Mouse (Mus musculus): ENCODE results near the gene Hist1h3h. TPM values are rescaled to one million over a fixed set of nuclear protein-coding genes. Genes with fewer than 3 reads are reported as not detected.
"Not testable (repeated sequence)": the region's sequence is repeated elsewhere in the genome, so short reads cannot be mapped to it uniquely, and the experiment has no call there.

The Hist1h3h gene
- 10 to 100 TPM; 48.4 to 55.7 TPM for total RNA-seq (2021)
- long read RNA-seq: 0 reads

DNA sequence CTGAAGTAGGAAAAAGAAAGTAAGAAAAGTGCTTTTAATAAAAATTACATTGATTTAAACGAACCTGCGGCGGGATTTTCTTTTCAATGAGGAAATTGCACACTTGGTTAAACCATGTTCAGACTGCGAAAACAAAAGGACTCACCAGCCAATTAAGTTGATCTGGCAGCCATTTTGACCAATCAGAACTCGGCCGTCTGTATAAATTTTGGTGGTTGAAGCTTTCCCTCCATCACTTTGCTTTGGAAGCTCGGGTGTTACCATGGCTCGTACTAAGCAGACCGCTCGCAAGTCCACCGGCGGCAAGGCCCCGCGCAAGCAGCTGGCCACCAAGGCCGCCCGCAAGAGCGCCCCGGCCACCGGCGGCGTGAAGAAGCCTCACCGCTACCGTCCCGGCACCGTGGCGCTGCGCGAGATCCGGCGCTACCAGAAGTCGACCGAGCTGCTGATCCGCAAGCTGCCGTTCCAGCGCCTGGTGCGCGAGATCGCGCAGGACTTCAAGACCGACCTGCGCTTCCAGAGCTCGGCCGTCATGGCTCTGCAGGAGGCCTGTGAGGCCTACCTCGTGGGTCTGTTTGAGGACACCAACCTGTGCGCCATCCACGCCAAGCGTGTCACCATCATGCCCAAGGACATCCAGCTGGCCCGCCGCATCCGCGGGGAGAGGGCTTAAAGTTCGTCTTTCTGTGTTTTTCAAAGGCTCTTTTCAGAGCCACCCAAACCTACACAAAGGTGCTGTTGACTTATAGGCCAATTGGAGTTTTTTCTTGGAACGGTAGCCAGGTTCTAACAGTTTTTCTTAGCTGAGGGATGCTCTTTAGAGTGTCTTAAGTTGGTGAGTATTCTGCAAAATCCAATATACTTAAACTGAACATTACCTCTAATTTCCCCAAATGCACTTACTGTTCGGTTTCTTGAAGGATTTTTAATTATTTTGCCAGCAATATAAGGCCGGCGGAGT is at the start of gene Hist1h3h:
Hist1h3h (plus strand) TSS at position 263 of the 961 bp plus-strand sequence.
- DNase-seq (ENCODE audit: low spot score in 2 of 2): peak; percentile 84 to 94

DNA sequence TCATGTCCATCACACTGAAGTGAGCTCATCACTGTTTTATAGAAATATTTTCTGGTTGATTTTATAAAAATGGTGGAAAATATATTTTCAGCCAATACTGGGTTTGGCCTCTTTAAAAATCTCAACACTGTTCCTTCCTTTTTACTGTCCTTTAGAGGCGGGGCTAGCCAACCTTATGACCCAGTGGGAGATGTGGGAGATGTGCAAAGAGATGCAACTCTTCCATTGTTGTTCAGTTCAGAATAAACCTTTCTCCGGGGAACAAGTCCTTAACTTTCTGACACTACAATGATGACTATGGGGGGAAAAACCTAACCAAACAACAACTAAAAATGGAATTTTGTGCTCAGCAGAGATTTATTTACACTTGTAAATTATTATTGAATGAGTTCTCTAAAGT is 40.2 kb upstream of the Hist1h3h start, which contains the start of gene Olfr1360:
Olfr1360 (minus strand) TSS at position 101 of the 400 bp plus-strand sequence.
- DNase-seq (ENCODE audit: low spot score in 2 of 2): no peak

DNA sequence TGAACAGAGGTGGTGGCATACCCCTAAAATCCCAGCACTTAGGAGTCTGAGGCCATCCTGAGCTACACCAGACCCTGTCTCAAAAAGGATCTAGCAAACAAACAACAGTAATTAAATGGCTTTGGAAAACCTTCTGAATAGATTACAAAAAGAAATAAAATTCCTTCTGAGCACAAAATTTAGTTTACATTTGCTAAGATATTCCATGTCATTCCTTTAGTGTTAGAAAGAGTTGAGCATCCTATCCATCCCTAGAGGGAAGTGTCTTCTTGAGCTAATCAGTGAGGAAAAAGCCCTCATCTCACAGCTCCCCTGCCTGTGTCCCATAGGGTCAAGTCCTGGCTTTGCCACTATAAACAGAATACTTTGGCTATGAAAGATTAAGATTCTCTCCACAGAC is 19.6 kb upstream of the Hist1h3h start, which contains the start of gene Olfr1359:
Olfr1359 (plus strand) TSS at position 301 of the 400 bp plus-strand sequence.
- DNase-seq (ENCODE audit: low spot score in 2 of 2): no peak

DNA sequence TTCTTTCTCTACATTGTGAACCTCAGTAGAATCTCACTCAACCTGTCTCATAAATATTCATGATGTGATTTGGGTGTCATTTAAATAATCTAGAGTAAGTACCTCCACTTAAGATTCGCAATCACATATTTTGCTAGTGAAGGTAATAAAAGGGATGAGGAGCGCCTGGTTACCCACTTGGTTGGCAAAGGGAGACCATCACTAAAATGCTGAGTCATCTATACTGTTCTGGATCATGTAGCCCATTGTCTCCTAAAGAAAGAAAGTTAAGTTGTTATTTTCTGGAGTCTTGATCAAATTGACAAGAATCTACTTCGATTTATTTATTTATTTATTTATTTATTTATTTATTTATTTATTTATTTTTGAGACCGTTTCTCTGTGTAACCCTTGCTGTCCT is 10.8 kb upstream of the Hist1h3h start:
- DNase-seq (ENCODE audit: low spot score in 2 of 2): no peak

DNA sequence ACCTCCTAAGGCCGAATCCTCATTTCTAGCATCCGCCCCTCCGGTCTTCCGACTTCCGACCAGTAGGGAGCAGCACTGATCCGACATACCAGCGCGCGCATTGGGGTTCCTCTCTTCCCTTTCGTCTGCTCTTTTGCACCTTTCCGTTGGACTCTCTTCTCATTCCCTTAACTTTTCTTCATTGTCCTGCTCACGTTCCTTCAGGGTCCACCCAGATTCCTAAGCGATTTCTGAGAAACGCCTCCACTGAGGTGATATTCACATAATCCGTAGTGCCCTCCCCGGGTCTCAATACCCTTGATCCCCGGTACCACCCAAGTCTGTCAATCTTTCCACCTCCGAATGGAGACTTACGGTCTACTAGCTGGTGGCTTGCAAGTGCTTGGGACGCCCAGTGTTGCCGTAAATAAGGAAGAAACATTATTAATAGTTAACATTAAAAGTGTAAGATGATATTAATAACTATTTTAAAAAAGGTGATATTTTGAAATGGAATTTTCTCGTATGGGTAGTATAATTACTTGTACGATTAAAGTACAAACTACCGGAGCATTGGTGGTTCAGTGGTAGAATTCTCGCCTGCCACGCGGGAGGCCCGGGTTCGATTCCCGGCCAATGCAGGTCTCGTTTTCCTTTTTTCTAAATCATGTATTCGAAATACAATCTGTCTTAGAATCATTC is 7.3 kb upstream of the Hist1h3h start:
- peak; percentile 84 to 94 for DNase-seq (ENCODE audit: low spot score in 2 of 2)

DNA sequence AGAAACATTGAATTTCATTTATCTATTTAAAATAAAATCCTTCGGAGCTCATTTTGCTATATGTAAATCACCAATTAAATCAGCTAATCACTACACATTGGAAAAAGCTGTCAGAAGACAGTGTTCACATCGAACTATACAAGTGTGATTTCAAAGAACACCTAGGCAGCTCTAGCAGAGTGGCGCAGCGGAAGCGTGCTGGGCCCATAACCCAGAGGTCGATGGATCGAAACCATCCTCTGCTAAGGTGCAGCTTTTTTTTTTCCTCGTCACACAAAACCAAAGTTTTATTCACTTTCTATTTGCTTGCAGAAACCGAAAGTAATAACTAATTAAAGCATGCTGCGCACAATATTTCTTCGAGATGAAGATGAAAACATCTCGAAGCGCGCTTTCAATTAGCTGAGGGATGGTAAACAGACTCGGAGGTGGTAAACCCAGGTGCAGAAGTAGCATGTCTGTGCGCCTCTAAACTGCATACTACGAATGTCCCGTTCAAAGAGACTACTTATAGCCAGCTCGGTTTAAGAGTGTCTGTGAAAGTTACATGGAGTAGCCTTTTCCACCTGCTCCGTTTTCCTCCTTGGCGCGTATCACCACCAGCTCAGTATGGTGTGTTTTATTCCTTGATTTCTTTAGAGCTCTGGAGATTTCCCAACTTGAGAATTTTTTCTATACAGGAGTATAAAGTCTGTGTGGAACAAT is 6.5 kb upstream of the Hist1h3h start:
- DNase-seq (ENCODE audit: low spot score in 2 of 2): peak; percentile 67 to 90

DNA sequence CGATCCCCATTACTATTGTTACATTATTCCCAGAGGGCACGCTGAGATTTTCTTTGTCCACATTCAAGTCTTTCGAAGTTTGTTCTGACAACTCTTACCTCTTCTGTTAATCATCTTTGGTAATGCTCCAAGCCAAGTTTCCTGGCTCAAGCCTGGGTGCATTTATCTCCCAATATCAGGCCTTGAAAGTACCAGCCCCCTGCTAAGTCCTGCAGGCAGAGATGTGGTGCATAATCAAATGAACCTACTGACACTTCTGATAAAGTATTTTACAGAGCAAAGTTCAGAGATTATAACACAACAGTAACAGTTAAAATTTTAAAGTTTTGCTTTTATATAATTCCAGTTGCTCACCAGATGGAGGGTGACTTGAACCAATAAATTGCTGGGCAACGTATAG is 5.8 kb upstream of the Hist1h3h start:
- DNase-seq (ENCODE audit: low spot score in 2 of 2): no peak

DNA sequence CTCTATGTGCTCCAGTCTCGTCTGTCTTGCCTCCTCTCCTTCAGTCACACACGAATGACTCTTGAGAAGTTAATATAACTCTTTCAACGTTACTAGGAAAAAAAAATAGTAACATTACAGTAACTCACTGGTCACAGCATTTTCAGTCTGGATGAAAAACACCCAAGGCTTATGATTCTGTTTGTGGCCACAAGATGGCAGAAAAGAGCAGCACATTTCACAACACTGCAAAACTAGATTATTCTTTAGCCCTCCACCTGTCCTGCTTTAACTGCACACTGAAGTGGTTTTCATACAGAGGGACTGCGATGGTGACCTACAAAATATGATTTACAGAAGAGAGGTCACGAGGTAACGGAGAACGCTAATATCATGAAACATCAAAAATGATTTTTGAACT is 2.7 kb upstream of the Hist1h3h start:
- DNase-seq (ENCODE audit: low spot score in 2 of 2): peak; percentile 34 to 86

DNA sequence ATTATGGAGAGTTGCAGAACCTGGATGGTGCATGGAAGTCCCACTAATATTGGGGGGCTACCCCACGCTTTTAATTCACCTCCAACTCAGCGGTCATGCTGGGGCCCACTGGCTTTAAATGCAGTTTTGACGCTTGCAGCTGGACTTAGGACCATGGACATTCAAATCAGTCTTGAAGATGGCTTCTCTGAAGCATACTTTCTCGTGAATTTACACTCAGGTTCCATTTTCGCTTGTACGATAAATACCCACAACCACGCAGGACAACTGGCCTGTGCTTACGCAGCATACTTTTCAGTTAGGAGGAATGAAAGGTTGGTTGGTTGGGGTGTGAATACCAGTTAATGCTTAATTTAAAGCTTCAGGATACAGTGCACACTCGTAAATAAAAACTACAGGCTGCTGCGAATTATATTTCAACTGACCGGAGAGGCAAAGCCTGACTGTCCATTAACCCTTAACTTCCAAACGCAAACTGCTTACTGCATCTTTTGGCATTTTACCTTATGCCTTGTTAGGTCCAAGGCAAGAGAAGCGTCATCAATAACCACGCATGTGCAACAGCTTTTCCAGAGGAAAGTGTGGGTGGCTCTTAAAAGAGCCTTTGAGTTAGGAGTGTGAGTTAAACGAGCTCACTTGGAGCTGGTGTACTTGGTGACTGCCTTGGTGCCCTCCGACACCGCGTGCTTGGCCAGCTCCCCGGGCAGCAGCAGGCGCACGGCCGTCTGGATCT is 2.2 kb upstream of the Hist1h3h start:
- peak; percentile 6 to 39 for DNase-seq (ENCODE audit: low spot score in 2 of 2)

DNA sequence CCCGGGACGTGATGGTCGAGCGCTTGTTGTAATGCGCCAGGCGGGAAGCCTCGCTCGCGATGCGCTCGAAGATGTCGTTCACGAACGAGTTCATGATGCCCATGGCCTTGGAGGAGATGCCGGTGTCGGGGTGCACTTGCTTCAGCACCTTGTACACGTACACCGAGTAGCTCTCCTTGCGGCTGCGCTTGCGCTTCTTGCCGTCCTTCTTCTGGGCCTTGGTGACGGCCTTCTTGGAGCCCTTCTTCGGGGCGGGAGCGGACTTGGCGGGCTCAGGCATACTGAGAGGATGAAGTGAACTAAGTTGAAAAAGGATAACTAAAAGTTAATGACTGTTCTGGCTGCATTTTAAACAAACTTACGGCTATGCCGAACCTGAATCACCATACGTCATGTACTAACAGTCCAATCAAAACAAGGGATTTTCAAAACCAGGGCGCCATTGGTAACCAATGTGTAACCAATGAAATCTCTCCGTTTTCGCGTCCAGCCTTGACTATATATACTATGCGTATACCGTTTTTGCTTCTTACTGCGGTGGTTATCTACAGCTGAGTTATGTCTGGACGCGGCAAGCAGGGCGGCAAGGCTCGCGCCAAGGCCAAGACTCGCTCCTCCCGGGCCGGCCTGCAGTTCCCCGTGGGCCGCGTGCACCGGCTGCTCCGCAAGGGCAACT is 1.5 kb upstream of the Hist1h3h start, which contains the start of the genes Hist1h2bl and Hist1h2ai:
Hist1h2bl (minus strand) TSS at position 280 of the 676 bp plus-strand sequence.
Hist1h2ai (plus strand) TSS at position 559 of the 676 bp plus-strand sequence.
- peak; percentile 84 to 96 for DNase-seq (ENCODE audit: low spot score in 2 of 2)

DNA sequence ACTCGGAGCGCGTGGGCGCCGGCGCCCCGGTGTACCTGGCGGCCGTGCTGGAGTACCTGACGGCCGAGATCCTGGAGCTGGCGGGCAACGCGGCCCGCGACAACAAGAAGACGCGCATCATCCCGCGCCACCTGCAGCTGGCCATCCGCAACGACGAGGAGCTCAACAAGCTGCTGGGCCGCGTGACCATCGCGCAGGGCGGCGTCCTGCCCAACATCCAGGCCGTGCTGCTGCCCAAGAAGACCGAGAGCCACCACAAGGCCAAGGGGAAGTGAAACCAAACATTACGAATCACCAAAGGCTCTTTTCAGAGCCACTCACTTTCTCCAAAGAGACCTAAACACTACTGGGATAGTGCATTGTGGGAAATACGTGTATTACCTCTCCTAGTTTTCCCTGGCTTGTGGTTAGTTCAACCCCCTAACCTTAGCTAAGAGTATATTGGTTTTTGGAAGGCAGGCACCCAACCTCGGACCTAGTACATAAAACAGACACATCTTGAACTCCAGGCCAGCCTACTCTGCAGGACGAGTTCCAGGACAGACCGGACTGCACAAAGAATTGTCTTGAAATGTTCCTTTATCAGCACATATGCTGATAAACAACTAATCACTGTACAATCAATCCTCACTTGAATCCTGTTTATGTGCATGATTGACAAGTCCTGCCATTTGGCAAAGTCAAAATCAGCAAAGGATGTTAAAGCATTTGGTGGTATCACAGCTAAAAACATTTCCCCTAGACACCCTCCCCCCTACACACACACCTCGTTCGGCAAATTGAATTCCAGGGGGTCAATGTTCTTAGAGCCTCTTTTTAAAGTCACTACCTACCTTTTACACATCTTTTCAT is 693 bp upstream of the Hist1h3h start:
- DNase-seq (ENCODE audit: low spot score in 2 of 2): peak in 1 of 2 experiments; percentile 22

DNA sequence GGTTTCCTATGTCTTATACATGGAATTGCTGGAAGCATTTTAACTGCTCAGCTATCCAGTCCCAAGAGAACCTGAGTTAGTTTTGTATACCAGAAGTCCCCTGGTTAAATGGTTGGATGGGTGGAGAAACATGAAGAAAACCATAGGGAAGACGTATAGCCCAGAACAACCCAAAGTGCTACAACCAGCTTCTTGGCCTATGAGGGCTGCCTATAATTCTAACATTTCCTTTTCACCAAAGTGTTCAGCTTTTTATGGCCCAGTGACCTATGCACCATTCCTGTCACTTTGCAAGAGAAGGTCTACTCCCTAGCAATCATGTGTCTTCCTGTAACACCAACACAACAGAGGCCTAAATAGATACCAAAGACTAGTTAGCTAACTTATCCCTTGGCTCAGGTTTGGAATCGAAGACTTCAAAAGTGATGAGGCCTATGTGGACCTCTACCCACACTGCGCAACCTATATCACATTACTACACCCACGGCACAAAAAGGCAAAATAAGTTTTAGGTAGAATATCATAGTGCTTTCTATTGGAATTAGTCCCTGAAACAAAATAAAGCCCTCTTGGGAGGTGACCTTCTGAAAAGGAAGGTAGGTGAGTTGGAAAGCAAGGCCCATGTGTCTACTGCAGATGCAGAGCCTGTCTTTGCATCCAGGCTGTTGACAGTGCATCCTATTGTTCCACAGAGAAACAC is 1.1 kb downstream of the Hist1h3h start:
- DNase-seq (ENCODE audit: low spot score in 2 of 2): no peak

DNA sequence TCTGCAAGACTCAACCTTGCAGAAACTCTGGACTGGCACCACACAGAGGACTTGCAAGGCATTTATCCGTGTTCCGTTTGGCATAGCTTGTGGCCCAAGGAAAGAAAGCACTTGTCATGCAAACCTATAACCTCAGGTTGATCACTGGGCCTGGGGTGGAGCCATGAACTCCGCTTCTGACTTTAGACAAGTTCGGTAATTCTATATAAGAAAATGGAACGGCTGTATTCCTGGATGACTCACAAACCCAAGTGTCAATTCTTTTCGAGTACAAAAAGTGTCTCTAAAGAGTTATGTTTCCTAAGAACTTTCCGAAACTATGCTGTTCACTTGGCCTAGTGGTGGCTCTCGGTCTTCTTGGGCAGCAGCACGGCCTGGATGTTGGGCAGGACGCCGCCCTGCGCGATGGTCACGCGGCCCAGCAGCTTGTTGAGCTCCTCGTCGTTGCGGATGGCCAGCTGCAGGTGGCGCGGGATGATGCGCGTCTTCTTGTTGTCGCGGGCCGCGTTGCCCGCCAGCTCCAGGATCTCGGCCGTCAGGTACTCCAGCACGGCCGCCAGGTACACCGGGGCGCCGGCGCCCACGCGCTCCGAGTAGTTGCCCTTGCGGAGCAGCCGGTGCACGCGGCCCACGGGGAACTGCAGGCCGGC is 3.8 kb downstream of the Hist1h3h start:
- DNase-seq (ENCODE audit: low spot score in 2 of 2): not testable (repeated sequence)

DNA sequence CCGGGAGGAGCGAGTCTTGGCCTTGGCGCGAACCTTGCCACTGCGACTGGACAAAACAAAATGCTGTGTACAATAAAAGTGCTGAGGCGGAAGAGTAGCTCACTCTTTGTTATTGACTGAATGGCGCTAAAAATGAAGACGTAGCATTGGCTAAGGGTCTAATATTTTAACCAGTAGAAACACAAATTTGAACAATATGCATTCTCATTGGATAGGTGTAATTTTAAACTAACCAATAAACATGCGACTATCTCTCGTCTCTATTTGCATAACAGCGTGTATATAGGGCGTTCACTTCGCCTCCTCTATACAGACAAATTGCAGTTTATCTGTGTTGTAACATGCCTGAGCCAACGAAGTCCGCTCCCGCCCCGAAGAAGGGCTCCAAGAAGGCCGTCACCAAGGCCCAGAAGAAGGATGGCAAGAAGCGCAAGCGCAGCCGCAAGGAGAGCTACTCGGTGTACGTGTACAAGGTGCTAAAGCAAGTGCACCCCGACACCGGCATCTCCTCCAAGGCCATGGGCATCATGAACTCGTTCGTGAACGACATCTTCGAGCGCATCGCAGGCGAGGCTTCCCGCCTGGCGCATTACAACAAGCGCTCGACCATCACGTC is 4.4 kb downstream of the Hist1h3h start, which contains the start of gene Hist1h2bm:
Hist1h2bm (plus strand) TSS at position 288 of the 616 bp plus-strand sequence.
- peak; percentile 48 to 85 for DNase-seq (ENCODE audit: low spot score in 2 of 2)

DNA sequence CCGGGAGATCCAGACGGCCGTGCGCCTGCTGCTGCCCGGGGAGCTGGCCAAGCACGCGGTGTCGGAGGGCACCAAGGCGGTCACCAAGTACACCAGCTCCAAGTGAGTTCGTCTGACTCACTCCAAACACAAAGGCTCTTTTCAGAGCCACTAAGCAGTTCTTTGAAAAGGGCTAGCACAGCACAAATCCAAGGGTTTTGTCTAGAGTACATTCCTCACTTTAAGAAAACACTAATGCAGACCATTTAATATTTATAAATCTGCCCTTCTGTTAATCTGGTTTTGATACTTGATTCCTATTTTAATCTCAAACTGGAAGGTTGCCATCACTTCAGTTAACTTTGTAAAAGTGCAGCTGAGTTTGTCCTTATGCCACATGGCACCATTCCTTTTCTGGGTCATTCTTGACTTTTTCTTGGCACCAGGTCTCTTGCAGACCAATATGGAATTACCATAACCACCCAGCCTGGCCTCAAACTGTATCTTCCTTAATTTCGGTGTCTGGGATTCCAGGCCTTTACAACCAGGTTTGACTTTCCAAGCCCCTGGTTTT is 5.0 kb downstream of the Hist1h3h start:
- DNase-seq (ENCODE audit: low spot score in 2 of 2): no peak

DNA sequence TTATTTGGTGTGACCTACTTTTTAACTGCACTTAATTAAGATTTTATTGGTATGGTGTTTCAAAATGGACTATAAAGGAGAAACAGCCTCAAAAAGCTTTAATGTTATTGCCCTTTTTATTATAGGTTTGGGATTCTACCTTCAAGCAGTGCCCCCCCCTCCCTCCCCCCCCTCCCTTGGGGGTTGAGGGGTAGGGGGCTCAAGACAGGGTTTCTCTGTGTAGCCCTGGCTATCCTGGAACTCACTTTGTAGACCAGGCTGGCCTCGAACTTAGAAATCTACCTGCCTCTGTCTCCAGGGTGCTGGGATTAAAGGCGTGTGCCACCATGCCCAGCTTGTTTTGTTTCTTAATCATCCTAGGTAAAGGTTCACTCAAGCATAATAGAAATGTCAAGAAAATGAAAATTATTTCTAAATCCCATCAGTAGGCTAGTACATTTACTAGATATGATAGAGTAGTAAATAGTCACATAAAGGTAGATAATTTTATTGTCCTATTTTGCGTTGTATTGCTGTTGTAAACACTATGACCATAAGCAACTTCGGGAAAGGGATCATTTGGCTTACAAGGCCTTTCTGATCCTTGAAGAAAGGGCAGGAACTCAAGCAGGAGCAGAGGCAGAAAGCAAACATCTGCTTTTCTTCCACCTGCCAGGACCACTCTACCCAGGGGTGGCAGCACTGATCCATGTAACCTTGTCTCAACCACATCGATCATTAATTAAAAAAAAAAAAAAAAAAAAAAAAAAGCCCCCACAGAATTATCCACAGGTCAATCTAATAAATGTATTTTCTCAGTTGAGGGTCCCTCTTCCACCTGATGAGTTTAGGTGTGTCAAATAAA is 5.8 kb downstream of the Hist1h3h start:
- DNase-seq (ENCODE audit: low spot score in 2 of 2): no peak
